Mouse (Mus musculus): ENCODE measurements around the gene Hs3st3b1. TPM values are rescaled to one million over a fixed set of nuclear protein-coding genes. Genes with fewer than 3 reads are reported as not detected.

Gene Hs3st3b1
- total RNA-seq, 2 experiments from 2014 or later = 0.67 to 0.71 TPM

GRCm38 (mm10) chr11:63924286-63924930, 2.3 kb upstream of the Hs3st3b1 start:
- DNase-seq (ENCODE audit: low spot score in 2 of 2) = no peak

GRCm38 (mm10) chr11:63923386-63923785, 1.3 kb upstream of the Hs3st3b1 start:
- DNase-seq (ENCODE audit: low spot score in 2 of 2) = no peak

- DNase-seq (ENCODE audit: low spot score in 2 of 2) = no peak
These were observed 792 bp downstream of the Hs3st3b1 start for GRCm38 (mm10) chr11:63921044-63921951.

- peak in 1 of 2 experiments; percentile 77 for DNase-seq (ENCODE audit: low spot score in 2 of 2)
These were observed 1.6 kb downstream of the Hs3st3b1 start for GRCm38 (mm10) chr11:63920531-63920930.

GRCm38 (mm10) chr11:63919211-63920098, 2.6 kb downstream of the Hs3st3b1 start:
- no peak for DNase-seq (ENCODE audit: low spot score in 2 of 2)

- DNase-seq (ENCODE audit: low spot score in 2 of 2) = no peak
These were observed 3.6 kb downstream of the Hs3st3b1 start for GRCm38 (mm10) chr11:63918321-63919105.

GRCm38 (mm10) chr11:63917561-63917960, 4.5 kb downstream of the Hs3st3b1 start:
- no peak for DNase-seq (ENCODE audit: low spot score in 2 of 2)

GRCm38 (mm10) chr11:63914388-63914787, 7.7 kb downstream of the Hs3st3b1 start:
- DNase-seq (ENCODE audit: low spot score in 2 of 2) = peak in 1 of 2 experiments; percentile 37

- DNase-seq (ENCODE audit: low spot score in 2 of 2) = no peak
These were observed 8.2 kb downstream of the Hs3st3b1 start for GRCm38 (mm10) chr11:63913936-63914335.

- no peak for DNase-seq (ENCODE audit: low spot score in 2 of 2)
These were observed 11.1 kb downstream of the Hs3st3b1 start for GRCm38 (mm10) chr11:63911001-63911400.

GRCm38 (mm10) chr11:63909961-63910360, 12.1 kb downstream of the Hs3st3b1 start:
- no peak for DNase-seq (ENCODE audit: low spot score in 2 of 2)

GRCm38 (mm10) chr11:63908500-63908899, 13.6 kb downstream of the Hs3st3b1 start:
- no peak for DNase-seq (ENCODE audit: low spot score in 2 of 2)

- no peak for DNase-seq (ENCODE audit: low spot score in 2 of 2)
These were observed 15.3 kb downstream of the Hs3st3b1 start for GRCm38 (mm10) chr11:63906552-63907353.

GRCm38 (mm10) chr11:63904787-63905186, 17.3 kb downstream of the Hs3st3b1 start:
- no peak for DNase-seq (ENCODE audit: low spot score in 2 of 2)

GRCm38 (mm10) chr11:63898509-63899168, 23.5 kb downstream of the Hs3st3b1 start:
- DNase-seq (ENCODE audit: low spot score in 2 of 2) = no peak

- no peak for DNase-seq (ENCODE audit: low spot score in 2 of 2)
These were observed 24.1 kb downstream of the Hs3st3b1 start for GRCm38 (mm10) chr11:63897856-63898508.

GRCm38 (mm10) chr11:63897011-63897410, 25.1 kb downstream of the Hs3st3b1 start:
- no peak for DNase-seq (ENCODE audit: low spot score in 2 of 2)

GRCm38 (mm10) chr11:63894188-63894587, 27.9 kb downstream of the Hs3st3b1 start:
- DNase-seq (ENCODE audit: low spot score in 2 of 2) = no peak

GRCm38 (mm10) chr11:63893557-63893956, 28.5 kb downstream of the Hs3st3b1 start:
- DNase-seq (ENCODE audit: low spot score in 2 of 2) = no peak

Data from layer of hippocampus, adult 18-20 months (tissue).